Mouse (Mus musculus) MEL (cell line): Measurements from ENCODE around the gene Rab26. TPM values are rescaled to one million over a fixed set of nuclear protein-coding genes. Genes with fewer than 3 reads are reported as not detected.

ENCODE experiments used
- DNase-seq: peaks from one replicate; pipeline ENCODE4 v3.0.0; 2011; ENCODE audit warnings: low read depth, low spot score
- H3K27ac ChIP-seq: 2 replicates; pipeline ENCODE4 v1.5.1; 2012; ENCODE audit warnings: low read depth, mild to moderate bottlenecking, control low read depth, low read length, moderate library complexity; ENCODE audit not compliant: control insufficient read depth
- H3K27me3 ChIP-seq, 2 experiments: fragments of 150-350 bp in 1 of 2; sonication (generic) in 1 of 2; 2 replicates each; pipeline ENCODE4 v1.6.1; 2012; ENCODE audit warnings: low read length in 2 of 2, mild to moderate bottlenecking in 2 of 2, improper control_type of control experiment in 1 of 2, moderate library complexity in 1 of 2; ENCODE audit not compliant: insufficient read depth in 2 of 2, control insufficient read depth in 1 of 2
- H3K36me3 ChIP-seq, 2 experiments: 2 replicates each; pipeline ENCODE4 v1.6.1; 2012 to 2014; ENCODE audit warnings: low read length in 2 of 2, improper control_type of control experiment in 1 of 2, inconsistent platforms in 1 of 2, mild to moderate bottlenecking in 1 of 2; ENCODE audit not compliant: insufficient read depth in 2 of 2, control insufficient read depth in 1 of 2
- H3K4me1 ChIP-seq, 2 experiments: fragments of 150-350 bp in 1 of 2; sonication (generic) in 1 of 2; 2 replicates each; pipeline ENCODE4 v1.6.1; 2012; ENCODE audit warnings: low read length in 2 of 2, improper control_type of control experiment in 1 of 2, mild to moderate bottlenecking in 1 of 2; ENCODE audit not compliant: insufficient read depth in 2 of 2, control insufficient read depth in 1 of 2
- H3K4me3 ChIP-seq, 2 experiments: fragments of 150-350 bp in 1 of 2; sonication (generic) in 1 of 2; 2 replicates each; pipeline ENCODE4 v1.5.1; 2012; ENCODE audit warnings: low read depth in 2 of 2, low read length in 2 of 2, mild to moderate bottlenecking in 2 of 2, moderate library complexity in 2 of 2, control low read depth in 1 of 2, improper control_type of control experiment in 1 of 2; ENCODE audit not compliant: control insufficient read depth in 1 of 2, insufficient read depth in 1 of 2
- H3K79me2 ChIP-seq: 2 replicates; pipeline ENCODE4 v1.6.1; 2012; ENCODE audit warnings: mild to moderate bottlenecking, low read length, moderate library complexity; ENCODE audit not compliant: control insufficient read depth, poor library complexity, insufficient read depth
- H3K9ac ChIP-seq: 2 replicates; pipeline ENCODE4 v1.6.1; 2012; ENCODE audit warnings: low read depth, mild to moderate bottlenecking, control low read depth, low read length, moderate library complexity; ENCODE audit not compliant: control insufficient read depth, poor library complexity, severe bottlenecking
- H3K9me3 ChIP-seq: fragments of 150-350 bp; sonication (generic); replicated peaks from 2 replicates; pipeline ENCODE4 v1.6.1; 2012; ENCODE audit warnings: mild to moderate bottlenecking, low read length, improper control_type of control experiment, moderate library complexity; ENCODE audit not compliant: insufficient read depth
- BHLHE40 ChIP-seq: IDR thresholded peaks from 2 replicates; pipeline ENCODE4 v1.6.1; 2012; ENCODE audit warnings: low read depth, mild to moderate bottlenecking, inconsistent platforms, low read length, improper control_type of control experiment, borderline replicate concordance
- E2F4 ChIP-seq: IDR thresholded peaks from 2 replicates; pipeline ENCODE4 v1.6.1; 2011; ENCODE audit warnings: low read depth, low read length, improper control_type of control experiment, borderline replicate concordance
- ELF1 ChIP-seq: IDR thresholded peaks from 2 replicates; pipeline ENCODE4 v1.6.1; 2014; ENCODE audit warnings: low read depth, mild to moderate bottlenecking, inconsistent platforms, low read length, improper control_type of control experiment, moderate library complexity
- EP300 ChIP-seq, 2 experiments: IDR thresholded peaks; 2 replicates each; pipeline ENCODE4 v1.6.1; 2011; ENCODE audit warnings: improper control_type of control experiment in 2 of 2, low read length in 2 of 2, low read depth in 1 of 2, mild to moderate bottlenecking in 1 of 2
- GABPA ChIP-seq: IDR thresholded peaks from 2 replicates; pipeline ENCODE4 v1.6.1; 2012; ENCODE audit warnings: low read depth, mild to moderate bottlenecking, inconsistent platforms, low read length, improper control_type of control experiment, moderate library complexity
- JUND ChIP-seq: IDR thresholded peaks from 2 replicates; pipeline ENCODE4 v1.6.1; 2011; ENCODE audit warnings: low read depth, mild to moderate bottlenecking, improper control_type of control experiment, low read length
- MAFK ChIP-seq: IDR thresholded peaks from 2 replicates; pipeline ENCODE4 v1.6.1; 2011; ENCODE audit warnings: low read depth, mild to moderate bottlenecking, low read length, improper control_type of control experiment, borderline replicate concordance
- MAX ChIP-seq: IDR thresholded peaks from 2 replicates; pipeline ENCODE4 v1.6.1; 2011; ENCODE audit warnings: low read length, improper control_type of control experiment
- MEF2A ChIP-seq: IDR thresholded peaks from 2 replicates; pipeline ENCODE4 v1.6.1; 2014; ENCODE audit warnings: low read depth, mild to moderate bottlenecking, inconsistent platforms, low read length, improper control_type of control experiment; ENCODE audit not compliant: poor library complexity, insufficient replicate concordance, severe bottlenecking; ENCODE audit errors: extremely low read depth
- MYC ChIP-seq: IDR thresholded peaks from 2 replicates; pipeline ENCODE4 v1.6.1; 2011; ENCODE audit warnings: low read depth, mild to moderate bottlenecking, low read length, improper control_type of control experiment, moderate library complexity
- POLR2AphosphoS5 ChIP-seq: IDR thresholded peaks from 2 replicates; pipeline ENCODE4 v1.6.1; 2012; ENCODE audit warnings: low read depth, borderline replicate concordance, mild to moderate bottlenecking, inconsistent platforms, low read length, moderate library complexity, mixed read lengths
- RCOR1 ChIP-seq: IDR thresholded peaks from 2 replicates; pipeline ENCODE4 v1.6.1; 2012; ENCODE audit warnings: low read depth, mild to moderate bottlenecking, inconsistent platforms, low read length, improper control_type of control experiment
- SIN3A ChIP-seq: IDR thresholded peaks from 2 replicates; pipeline ENCODE4 v1.6.1; 2012; ENCODE audit warnings: low read length, improper control_type of control experiment, inconsistent platforms
- TAL1 ChIP-seq: IDR thresholded peaks from 2 replicates; pipeline ENCODE4 v1.6.1; 2012; ENCODE audit warnings: mild to moderate bottlenecking, inconsistent platforms, low read length, moderate library complexity, mixed read lengths
- TCF12 ChIP-seq: IDR thresholded peaks from 2 replicates; pipeline ENCODE4 v1.6.1; 2014; ENCODE audit warnings: low read depth, mild to moderate bottlenecking, inconsistent platforms, low read length, improper control_type of control experiment, moderate library complexity
- USF2 ChIP-seq, 2 experiments: IDR thresholded peaks; 2 replicates each; pipeline ENCODE4 v1.6.1; 2011 to 2012; ENCODE audit warnings: improper control_type of control experiment in 2 of 2, low read length in 2 of 2, borderline replicate concordance in 1 of 2, inconsistent platforms in 1 of 2, low read depth in 1 of 2, mild to moderate bottlenecking in 1 of 2; ENCODE audit not compliant: insufficient read depth in 1 of 2
- ZC3H11A ChIP-seq: IDR thresholded peaks from 2 replicates; pipeline ENCODE4 v1.6.1; 2012; ENCODE audit warnings: low read depth, mild to moderate bottlenecking, inconsistent platforms, low read length, improper control_type of control experiment
- ZNF384 ChIP-seq: IDR thresholded peaks from 2 replicates; pipeline ENCODE4 v1.6.1; 2012; ENCODE audit warnings: low read depth, mild to moderate bottlenecking, inconsistent platforms, low read length, improper control_type of control experiment
- polyA plus RNA-seq, 2 experiments: library from polyadenylated mRNA; stranded (reverse) in 1 of 2; unstranded in 1 of 2; fragments of >175 nt in 1 of 2; fragments of >200 nt in 1 of 2; gene quantifications; 2 replicates each; pipeline versions ENCODE4 v1.2.1 to v1.2.4; 2012; ENCODE audit warnings: low replicate concordance in 2 of 2, low read depth in 1 of 2; ENCODE audit not compliant: insufficient read length in 2 of 2, insufficient read depth in 1 of 2, missing spikeins in 1 of 2
- total RNA-seq: library from RNA; depleted of rRNA; stranded (reverse); fragments of 300-350 nt; gene quantifications from 2 replicates; pipeline ENCODE4 v1.2.3, GENCODE M21; 2012

The Rab26 gene
- total and polyA plus RNA-seq, 3 experiments, result 0.89 to 1.1 TPM; not detected in 1

GRCm38 (mm10) chr17:24564422-24564821 lies 30.4 kb upstream of the Rab26 start:
- no peak for DNase-seq
- TF ChIP-seq USF2 (IDR thresholded peaks at IDR 0.05; ENCODE audit: borderline replicate concordance in 1 of 2, insufficient read depth in 1 of 2, low read depth in 1 of 2, low read length in 2 of 2), result no peak
- TF ChIP-seq SIN3A, result no peak
- no peak for TF ChIP-seq EP300 (IDR thresholded peaks at IDR 0.05; ENCODE audit: low read depth in 1 of 2, low read length in 2 of 2)
- no peak for TF ChIP-seq ZC3H11A
- TF ChIP-seq ZNF384, result no peak
- no peak for TF ChIP-seq E2F4
- TF ChIP-seq ELF1, result no peak
- no peak for TF ChIP-seq MEF2A
- TF ChIP-seq TCF12, result no peak
- TF ChIP-seq TAL1, result no peak
- no peak for TF ChIP-seq MAFK
- Histone ChIP-seq H3K4me3 (no peak overlapping the region), H3K4me1 (peaks cover 16 to 28% of the 10 kb centered on the region in 2 experiments), H3K36me3 (peaks cover 0 to 24% of the 10 kb centered on the region in 2 experiments; a peak in 2 of 4 replicates), H3K79me2 (no peaks in the 10 kb centered on the region), H3K27me3 (no peaks in the 10 kb centered on the region), H3K9ac (no peak overlapping the region), H3K9me3 (no peaks in the 10 kb centered on the region), H3K27ac (no peak overlapping the region)

GRCm38 (mm10) chr17:24563638-24564037 lies 29.6 kb upstream of the Rab26 start:
- H3K4me3 ChIP-seq, result no peak overlapping the region
- no peaks in the 10 kb centered on the region for H3K27me3 ChIP-seq
- no peak for TF ChIP-seq MAX
- no peak for TF ChIP-seq RCOR1
- TF ChIP-seq GABPA, result no peak
- TF ChIP-seq MYC, result no peak
- no peak for TF ChIP-seq BHLHE40
- no peak for TF ChIP-seq JUND
- no peak for TF ChIP-seq POLR2AphosphoS5
- TF ChIP-seq ZC3H11A, result no peak
- TF ChIP-seq MEF2A, result no peak
- TF ChIP-seq SIN3A, result no peak
- TF ChIP-seq EP300 (IDR thresholded peaks at IDR 0.05; ENCODE audit: low read depth in 1 of 2, low read length in 2 of 2), result no peak
- H3K36me3 ChIP-seq, result peaks cover 0 to 24% of the 10 kb centered on the region in 2 experiments; a peak in 2 of 4 replicates
- no peak overlapping the region for H3K9ac ChIP-seq
- no peak for DNase-seq
- H3K9me3 ChIP-seq, result no peaks in the 10 kb centered on the region
- H3K27ac ChIP-seq, result no peak overlapping the region
- no peaks in the 10 kb centered on the region for H3K79me2 ChIP-seq
- H3K4me1 ChIP-seq, result peaks cover 16 to 28% of the 10 kb centered on the region in 2 experiments
